Mouse (Mus musculus) heart, embryonic 14.5 days (tissue): Measurements from ENCODE around the gene Olfr806. TPM values are rescaled to one million over a fixed set of nuclear protein-coding genes. Genes with fewer than 3 reads are reported as not detected.

Experiments
- ATAC-seq: fragments of 200-750 bp; cut with Nextera tagmentation; 2 replicates; pipeline ENCODE4 v1.8.0; 2017; ENCODE audit warnings: low read depth, moderate TSS enrichment; ENCODE audit not compliant: insufficient number of reproducible peaks, insufficient read depth, low FRiP score
- H3K27ac ChIP-seq, 2 experiments: fragments of 200-500 bp in 1 of 2; fragments of 300-500 bp in 1 of 2; sonication (generic) in 1 of 2; replicated peaks in 1 of 2; 2 replicates each; pipeline ENCODE4 v1.5.1; 2012 to 2014; ENCODE audit warnings: low read depth in 2 of 2, low read length in 2 of 2, control low read depth in 1 of 2, mild to moderate bottlenecking in 1 of 2, mixed read lengths in 1 of 2; ENCODE audit not compliant: control insufficient read depth in 1 of 2, insufficient read depth in 1 of 2
- H3K27me3 ChIP-seq: fragments of 300-500 bp; sonication (generic); 2 replicates; pipeline ENCODE4 v1.6.1; 2014; ENCODE audit warnings: mild to moderate bottlenecking, low read length, control low read depth; ENCODE audit not compliant: control insufficient read depth, insufficient read depth
- H3K36me3 ChIP-seq: fragments of 300-500 bp; sonication (generic); 2 replicates; pipeline ENCODE4 v1.6.1; 2014; ENCODE audit warnings: mild to moderate bottlenecking, control low read depth, low read length, mixed read lengths; ENCODE audit not compliant: control insufficient read depth, insufficient read depth
- H3K4me1 ChIP-seq, 2 experiments: fragments of 200-500 bp in 1 of 2; fragments of 300-500 bp in 1 of 2; sonication (generic) in 1 of 2; 2 replicates each; pipeline ENCODE4 v1.6.1; 2012 to 2014; ENCODE audit warnings: low read length in 2 of 2, control low read depth in 1 of 2, mixed read lengths in 1 of 2; ENCODE audit not compliant: control insufficient read depth in 2 of 2, insufficient read depth in 2 of 2
- H3K4me2 ChIP-seq: fragments of 300-500 bp; sonication (generic); 2 replicates; pipeline ENCODE4 v1.6.1; 2014; ENCODE audit warnings: mild to moderate bottlenecking, low read length
- H3K4me3 ChIP-seq, 2 experiments: fragments of 200-500 bp in 1 of 2; fragments of 300-500 bp in 1 of 2; sonication (generic) in 1 of 2; 2 replicates each; pipeline ENCODE4 v1.5.1; 2012 to 2014; ENCODE audit warnings: low read length in 2 of 2, mild to moderate bottlenecking in 2 of 2, control low read depth in 1 of 2, low read depth in 1 of 2, moderate library complexity in 1 of 2; ENCODE audit not compliant: control insufficient read depth in 1 of 2, insufficient read depth in 1 of 2
- H3K9ac ChIP-seq: fragments of 300-500 bp; sonication (generic); 2 replicates; pipeline ENCODE4 v1.6.1; 2014; ENCODE audit warnings: mild to moderate bottlenecking, low read length
- H3K9me3 ChIP-seq: fragments of 300-500 bp; sonication (generic); 2 replicates; pipeline ENCODE4 v1.6.1; 2016; ENCODE audit warnings: low read length, control low read depth; ENCODE audit not compliant: control insufficient read depth
- WGBS: fragments of 180-500 bp; shearing (Covaris S2); extraction: QIAGEN DNeasy Blood & Tissue Kit; methylation state at CpG from one replicate; pipeline ENCODE4 v1.1.7; 2014; 5-methylcytosine and 5-hydroxymethylcytosine counted together
- polyA plus RNA-seq: library from polyadenylated mRNA; unstranded; fragments of >200 nt; fragmentation: Nextera tagmentation; extraction: Ambion mirVana; gene quantifications from 2 replicates; pipeline ENCODE4 v1.2.1, GENCODE M21; 2014

Olfr806 gene
- polyA plus RNA-seq, result not detected in 2 replicates

DNA sequence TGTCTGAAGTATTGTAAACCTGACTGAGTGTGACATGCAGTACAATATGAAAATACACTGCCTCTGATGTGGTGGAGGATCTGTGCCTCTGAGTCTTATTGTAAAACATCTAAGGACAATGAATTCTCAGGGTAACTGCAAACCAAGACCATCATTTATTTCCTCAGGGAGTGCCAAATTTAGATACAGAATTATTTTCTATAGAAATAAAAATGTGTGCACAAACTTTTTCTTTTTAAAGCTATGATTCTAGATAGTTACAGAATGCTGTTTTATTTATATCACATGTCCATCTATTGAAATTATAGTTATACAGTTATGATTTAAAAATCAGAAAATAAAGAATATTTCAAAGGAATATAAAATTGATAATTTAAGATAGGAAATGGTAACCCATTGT, at the start of gene Olfr806:
Gene Olfr806, minus strand, starts transcription at position 101 of the 400 bp plus-strand sequence.
- no peaks in the 10 kb centered on the region for H3K36me3 ChIP-seq
- no peak within 1 kb of the TSS for H3K27ac ChIP-seq
- H3K4me1 ChIP-seq, result no peaks in the 10 kb centered on the region
- no peak within 1 kb of the TSS for H3K4me3 ChIP-seq
- no peak within 1 kb of the TSS for H3K4me2 ChIP-seq
- no peak for ATAC-seq
- H3K9ac ChIP-seq, result no peak within 1 kb of the TSS
- no peaks in the 10 kb centered on the region for H3K9me3 ChIP-seq
- H3K27me3 ChIP-seq, result no peaks in the 10 kb centered on the region

DNA sequence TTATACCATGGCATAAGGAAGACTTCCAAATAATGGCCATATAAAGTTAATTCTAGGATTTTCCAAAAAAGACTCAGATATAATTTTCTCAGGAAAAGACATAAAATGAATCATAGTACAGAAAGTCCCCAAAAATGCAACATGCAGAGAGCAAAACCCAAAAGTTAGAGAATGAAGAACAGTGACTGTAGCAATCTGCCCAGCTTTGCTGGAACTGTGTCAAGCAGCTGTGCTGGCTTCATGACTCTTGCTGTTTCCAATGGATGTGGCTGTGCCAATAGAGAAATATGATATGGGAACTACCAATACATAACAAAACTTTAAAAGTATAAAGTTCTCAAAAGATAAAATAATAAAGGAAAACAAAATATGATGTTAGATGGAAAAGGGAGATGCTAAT, 36.4 kb upstream of the Olfr806 start:
- Histone ChIP-seq H3K4me2 (no peak overlapping the region), H3K4me3 (no peak overlapping the region), H3K27ac (no peak overlapping the region), H3K9ac (no peak overlapping the region), H3K4me1 (no peaks in the 10 kb centered on the region), H3K36me3 (no peaks in the 10 kb centered on the region), H3K27me3 (no peaks in the 10 kb centered on the region), H3K9me3 (no peaks in the 10 kb centered on the region)
- ATAC-seq, result no peak

DNA sequence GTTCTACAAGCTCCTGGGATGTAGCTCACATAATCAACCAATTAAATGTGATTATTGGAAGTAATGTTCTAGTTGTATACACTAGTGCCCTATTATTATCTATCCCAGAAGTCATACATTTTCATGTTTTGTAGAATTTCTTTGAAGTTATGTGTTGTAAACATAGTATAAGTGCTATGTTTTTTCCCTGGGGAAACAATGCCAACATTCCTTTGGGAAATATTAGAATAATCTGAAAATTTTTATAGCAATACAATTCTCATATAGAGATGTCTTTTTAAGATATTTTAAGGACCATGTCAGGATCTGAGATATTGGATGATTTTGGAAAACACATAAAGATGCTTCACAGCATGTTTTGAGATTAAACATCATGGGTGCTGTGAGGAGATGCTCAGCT, 32.6 kb upstream of the Olfr806 start, which contains the start of gene Olfr809:
Gene Olfr809, plus strand, starts transcription at position 301 of the 400 bp plus-strand sequence.
- no peak for ATAC-seq
- no peak within 1 kb of the TSS for H3K4me2 ChIP-seq

DNA sequence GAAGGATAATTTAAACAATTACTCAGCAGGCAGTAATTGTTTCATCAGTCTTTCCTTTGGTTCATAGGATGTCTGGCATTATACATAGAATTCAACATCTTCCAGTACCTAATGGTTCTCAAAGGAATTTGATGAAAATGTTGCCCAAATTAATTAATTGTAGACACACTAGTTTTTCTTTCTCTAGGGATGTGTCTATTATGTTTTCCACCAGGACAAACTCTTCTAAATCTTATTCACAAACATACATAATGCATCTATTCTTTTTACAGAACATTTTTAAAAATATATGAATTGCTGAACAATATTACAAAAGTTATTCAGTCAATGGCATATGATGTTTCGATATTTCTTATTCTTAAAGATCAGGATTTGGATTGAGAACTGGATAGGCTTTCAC, 23.5 kb upstream of the Olfr806 start, which contains the start of gene Olfr808:
Gene Olfr808, plus strand, starts transcription at position 301 of the 400 bp plus-strand sequence.
- no peaks in the 10 kb centered on the region for H3K9me3 ChIP-seq
- no peak within 1 kb of the TSS for H3K27ac ChIP-seq
- H3K4me1 ChIP-seq, result no peaks in the 10 kb centered on the region
- WGBS, result 84% methylated on average over 1 of the region's 1 CpGs
- no peaks in the 10 kb centered on the region for H3K27me3 ChIP-seq
- ATAC-seq, result no peak
- no peak within 1 kb of the TSS for H3K4me3 ChIP-seq
- H3K9ac ChIP-seq, result no peak within 1 kb of the TSS
- no peaks in the 10 kb centered on the region for H3K36me3 ChIP-seq
- no peak within 1 kb of the TSS for H3K4me2 ChIP-seq

More for the DNA sequence above, 32.6 kb upstream of the Olfr806 start, which contains the start of gene Olfr809:
- Histone ChIP-seq H3K4me3 (no peak within 1 kb of the TSS), H3K27ac (no peak within 1 kb of the TSS), H3K4me1 (no peaks in the 10 kb centered on the region), H3K9me3 (no peaks in the 10 kb centered on the region), H3K27me3 (no peaks in the 10 kb centered on the region), H3K9ac (no peak within 1 kb of the TSS), H3K36me3 (no peaks in the 10 kb centered on the region)

DNA sequence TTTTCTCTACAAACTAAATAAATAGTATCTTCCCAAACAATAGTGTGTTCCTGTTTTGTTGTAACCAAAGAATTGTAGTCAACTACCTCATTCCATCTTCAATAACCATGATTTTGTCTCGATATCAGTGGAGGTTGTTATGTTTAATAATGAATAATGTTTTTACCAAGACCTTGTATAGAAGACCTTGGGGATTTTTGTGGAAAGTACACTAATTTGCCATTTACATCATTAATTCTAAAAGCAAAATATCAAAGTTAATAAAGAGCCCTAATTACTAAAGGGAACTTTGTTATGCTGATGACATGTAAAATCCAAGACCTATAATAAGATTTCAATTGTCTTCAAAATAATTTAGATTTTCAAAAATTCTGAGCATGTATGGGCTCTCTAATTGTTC, 16.0 kb upstream of the Olfr806 start, which contains the start of gene Olfr807:
Gene Olfr807, minus strand, starts transcription at position 101 of the 400 bp plus-strand sequence.
- H3K9me3 ChIP-seq, result no peaks in the 10 kb centered on the region
- WGBS, result 72% methylated on average over 1 of the region's 1 CpGs
- H3K27ac ChIP-seq, result no peak within 1 kb of the TSS
- H3K9ac ChIP-seq, result no peak within 1 kb of the TSS
- ATAC-seq, result no peak
- H3K36me3 ChIP-seq, result no peaks in the 10 kb centered on the region
- no peak within 1 kb of the TSS for H3K4me3 ChIP-seq
- H3K27me3 ChIP-seq, result no peaks in the 10 kb centered on the region
- no peaks in the 10 kb centered on the region for H3K4me1 ChIP-seq
- no peak within 1 kb of the TSS for H3K4me2 ChIP-seq

DNA sequence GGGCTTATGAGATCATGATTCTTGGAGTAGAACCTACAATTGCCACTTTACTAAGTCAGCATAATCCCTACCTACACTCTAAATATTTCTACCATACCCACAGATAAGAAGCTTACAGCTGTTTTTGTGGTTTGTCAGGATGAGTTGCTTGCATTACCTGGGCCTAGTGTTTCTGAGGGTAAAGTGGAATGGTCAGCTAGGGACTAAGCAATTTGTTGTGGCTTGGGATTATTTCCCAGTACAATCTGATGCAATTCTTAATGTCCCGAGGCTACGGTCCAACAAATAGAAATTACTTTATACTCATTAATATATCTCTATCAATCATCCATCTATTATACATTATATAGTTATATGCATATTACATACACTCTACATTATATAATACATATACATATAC, 12.4 kb downstream of the Olfr806 start, which contains the start of gene Olfr805:
Gene Olfr805, minus strand, starts transcription at position 101 of the 400 bp plus-strand sequence.
- H3K27ac ChIP-seq, result no peak within 1 kb of the TSS
- H3K27me3 ChIP-seq, result no peaks in the 10 kb centered on the region
- 94% methylated on average over 2 of the region's 2 CpGs for WGBS
- no peak within 1 kb of the TSS for H3K4me3 ChIP-seq
- H3K9me3 ChIP-seq, result no peaks in the 10 kb centered on the region
- no peak for ATAC-seq
- no peak within 1 kb of the TSS for H3K4me2 ChIP-seq
- H3K9ac ChIP-seq, result no peak within 1 kb of the TSS
- H3K4me1 ChIP-seq, result no peaks in the 10 kb centered on the region
- H3K36me3 ChIP-seq, result no peaks in the 10 kb centered on the region

DNA sequence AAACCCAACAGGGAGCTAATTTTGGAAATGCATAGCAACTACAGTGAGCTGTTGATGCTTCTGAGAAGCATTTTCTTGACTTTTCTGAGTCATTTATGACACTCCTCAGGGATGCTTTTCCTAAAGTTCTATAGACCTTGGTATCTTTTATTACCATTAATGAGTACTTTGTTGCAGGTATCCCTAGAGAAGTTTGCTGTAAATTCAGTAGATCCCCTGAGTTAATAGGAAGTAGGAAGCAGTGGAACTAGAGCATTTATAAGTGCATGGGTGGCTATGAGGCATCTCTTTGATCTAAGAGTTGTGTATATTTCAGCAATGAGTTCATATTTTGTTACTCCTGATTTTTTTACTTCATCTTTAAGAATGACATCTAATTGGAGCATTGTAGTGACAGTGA, 38.8 kb downstream of the Olfr806 start, which contains the start of gene Olfr804:
Gene Olfr804, plus strand, starts transcription at position 301 of the 400 bp plus-strand sequence.
- no peaks in the 10 kb centered on the region for H3K36me3 ChIP-seq
- H3K4me3 ChIP-seq, result no peak within 1 kb of the TSS
- H3K9ac ChIP-seq, result no peak within 1 kb of the TSS
- H3K27ac ChIP-seq, result no peak within 1 kb of the TSS
- no peaks in the 10 kb centered on the region for H3K9me3 ChIP-seq
- ATAC-seq, result no peak
- no peak within 1 kb of the TSS for H3K4me2 ChIP-seq
- no peaks in the 10 kb centered on the region for H3K4me1 ChIP-seq
- H3K27me3 ChIP-seq, result no peaks in the 10 kb centered on the region

DNA sequence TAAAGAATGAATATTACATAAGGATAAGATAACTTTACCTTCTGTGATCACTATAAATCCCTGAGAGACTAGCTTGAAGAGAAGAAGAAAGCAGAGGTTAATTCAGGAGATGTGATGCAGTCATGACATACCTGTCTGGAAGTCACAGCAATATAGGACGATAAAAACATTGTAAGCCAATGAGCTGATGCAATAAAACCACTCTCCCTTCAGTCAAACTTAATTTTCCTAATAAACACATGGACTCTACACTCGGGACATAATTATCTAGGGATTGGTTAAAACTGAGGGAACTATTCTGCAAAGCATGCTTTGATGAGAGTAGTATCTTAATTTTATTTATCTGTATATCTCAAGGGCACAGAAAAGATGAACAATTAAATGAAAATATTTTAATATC, 47.5 kb downstream of the Olfr806 start, which contains the start of gene Olfr803:
Gene Olfr803, minus strand, starts transcription at position 101 of the 400 bp plus-strand sequence.
- WGBS, result 73% methylated on average over 2 of the region's 2 CpGs
- no peak within 1 kb of the TSS for H3K27ac ChIP-seq
- H3K36me3 ChIP-seq, result no peaks in the 10 kb centered on the region
- H3K4me2 ChIP-seq, result no peak within 1 kb of the TSS
- no peak within 1 kb of the TSS for H3K9ac ChIP-seq
- H3K4me3 ChIP-seq, result no peak within 1 kb of the TSS
- ATAC-seq, result no peak
- no peaks in the 10 kb centered on the region for H3K27me3 ChIP-seq
- H3K4me1 ChIP-seq, result no peaks in the 10 kb centered on the region
- H3K9me3 ChIP-seq, result no peaks in the 10 kb centered on the region
